Comparison of ENCODE assay signal across 9 mouse cellular contexts in the genomic region with DNA sequence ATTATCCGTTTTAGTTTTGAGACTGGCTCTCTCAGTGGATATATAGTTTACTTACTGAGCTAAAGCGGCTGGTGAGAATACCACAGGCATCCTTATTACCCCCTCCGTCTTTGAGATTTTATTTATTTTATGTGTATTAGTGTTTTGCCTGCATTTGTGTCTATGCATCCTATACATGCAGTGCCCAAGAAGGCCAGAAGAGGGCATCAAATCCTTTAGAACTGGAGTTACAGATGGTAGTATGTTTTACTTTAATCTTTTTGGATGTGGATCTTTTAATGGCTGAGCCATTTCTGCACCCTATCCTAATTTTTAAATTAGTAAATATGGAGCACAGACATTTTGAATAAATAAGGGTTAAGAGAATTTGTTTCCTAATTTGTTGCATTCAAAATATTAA.
DNase-seq lines count a peak whose midpoint lies in the region; ATAC-seq lines count a peak whose summit lies in the region.
"Had no signal": no experiment of that assay in that cellular context is flagged by ENCODE, and none has a peak within 500 bp of the region (broad histone marks: within the 10 kb centered on the region; RNA-seq: fewer than 3 reads in every experiment).

No protein-coding gene starts in this region.

- H3K4me3 ChIP-seq in liver, embryonic 12.5 days: no peak overlapping the region
- no peak overlapping the region for H3K4me3 ChIP-seq in hindbrain, embryonic 16.5 days (ENCODE audit: low read length)
- H3K4me3 ChIP-seq: neural tube, embryonic 12.5 days had no signal

- no peak overlapping the region for H3K9ac ChIP-seq in liver, embryonic 12.5 days
- no peak overlapping the region for H3K9ac ChIP-seq in hindbrain, embryonic 16.5 days (ENCODE audit: low read depth, low read length)
- H3K9ac ChIP-seq: neural tube, embryonic 12.5 days had no signal

- WGBS in liver, embryonic 12.5 days (ENCODE audit: insufficient replicate concordance): 17% methylated on average over 3 of the region's 3 CpGs
- 28% methylated on average over 3 of the region's 3 CpGs for WGBS in hindbrain, embryonic 16.5 days

- no peak for ATAC-seq in liver, embryonic 12.5 days
- peak; percentile 65; the same call in 1 of the 2 replicates for ATAC-seq in hindbrain, embryonic 16.5 days

- H3K27me3 ChIP-seq in liver, embryonic 12.5 days (replicated peaks): no peaks in the 10 kb centered on the region
- no peaks in the 10 kb centered on the region for H3K27me3 ChIP-seq in hindbrain, embryonic 16.5 days (replicated peaks; ENCODE audit: control insufficient read depth, insufficient read depth, low read length)
- H3K27me3 ChIP-seq: neural tube, embryonic 12.5 days had no signal

- H3K27ac ChIP-seq in liver, embryonic 12.5 days: no peak overlapping the region
- no peak overlapping the region for H3K27ac ChIP-seq in hindbrain, embryonic 16.5 days (ENCODE audit: low read depth, low read length)
- H3K27ac ChIP-seq: neural tube, embryonic 12.5 days had no signal

- peak; percentile 61 for DNase-seq in liver
- DNase-seq in adrenal gland, adult 2 months: peak; percentile 54
- peak; percentile 71 for DNase-seq in embryo, embryonic 11 days
- peak; percentile 82 to 90 for DNase-seq in left cerebral cortex, postnatal 14 days (ENCODE audit: low spot score in 2 of 2)
- DNase-seq in ovary, postnatal 14 days (ENCODE audit: low spot score): peak; percentile 64
- DNase-seq in urinary bladder, postnatal 10 days (ENCODE audit: low spot score): peak; percentile 10

- no peaks in the 10 kb centered on the region for H3K9me3 ChIP-seq in liver, embryonic 12.5 days (replicated peaks)
- no peaks in the 10 kb centered on the region for H3K9me3 ChIP-seq in hindbrain, embryonic 16.5 days (ENCODE audit: control insufficient read depth, low read length)
- H3K9me3 ChIP-seq: neural tube, embryonic 12.5 days had no signal

- H3K36me3 ChIP-seq in liver, embryonic 12.5 days: no peaks in the 10 kb centered on the region
- H3K36me3 ChIP-seq in hindbrain, embryonic 16.5 days (ENCODE audit: control insufficient read depth, insufficient read depth, low read length): no peaks in the 10 kb centered on the region
- H3K36me3 ChIP-seq: neural tube, embryonic 12.5 days had no signal

- intact Hi-C loops in left cerebral cortex, postnatal 14 days (cut with DNase I): loop anchor here (10.0 kb wide), 3 partner anchors 70 to 200 kb away; a partner anchor contains a TSS

- no peak overlapping the region for H3K4me2 ChIP-seq in liver, embryonic 12.5 days
- H3K4me2 ChIP-seq in hindbrain, embryonic 16.5 days (ENCODE audit: low read length): no peak overlapping the region
- H3K4me2 ChIP-seq: neural tube, embryonic 12.5 days had no signal

- no peaks in the 10 kb centered on the region for H3K4me1 ChIP-seq in liver, embryonic 12.5 days
- no peaks in the 10 kb centered on the region for H3K4me1 ChIP-seq in hindbrain, embryonic 16.5 days (ENCODE audit: control insufficient read depth, insufficient read depth, low read depth, low read length)
- H3K4me1 ChIP-seq: neural tube, embryonic 12.5 days had no signal

Comparison
In these comparisons a context has a peak if more than half of its experiments do, and no peak if none do; other contexts are left out.
1. DNase-seq: peak in every context shown above with its lines; median percentile 86 in left cerebral cortex, postnatal 14 days; 71 in embryo, embryonic 11 days; 64 in ovary, postnatal 14 days; 61 in liver; 54 in adrenal gland, adult 2 months; 10 in urinary bladder, postnatal 10 days.